Mouse (Mus musculus) heart, embryonic 12.5 days (tissue): Measurements from ENCODE around the gene Zfp940. TPM values are rescaled to one million over a fixed set of nuclear protein-coding genes. Genes with fewer than 3 reads are reported as not detected.

Experiments used
- ATAC-seq: fragments of 200-750 bp; cut with Nextera tagmentation; 2 replicates; pipeline ENCODE4 v1.8.0; 2017; ENCODE audit warnings: moderate TSS enrichment, moderate library complexity; ENCODE audit not compliant: insufficient number of reproducible peaks, low FRiP score
- H3K27ac ChIP-seq: fragments of 300-500 bp; sonication (generic); 2 replicates; pipeline ENCODE4 v1.5.1; 2016; ENCODE audit warnings: mild to moderate bottlenecking, moderate library complexity; ENCODE audit not compliant: poor library complexity, severe bottlenecking
- H3K27me3 ChIP-seq: fragments of 300-500 bp; sonication (generic); replicated peaks from 2 replicates; pipeline ENCODE4 v1.6.1; 2016; ENCODE audit warnings: mild to moderate bottlenecking, moderate library complexity
- H3K36me3 ChIP-seq: fragments of 300-500 bp; sonication (generic); 2 replicates; pipeline ENCODE4 v1.6.1; 2016; ENCODE audit warnings: mild to moderate bottlenecking, moderate library complexity
- H3K4me1 ChIP-seq: fragments of 300-500 bp; sonication (generic); replicated peaks from 2 replicates; pipeline ENCODE4 v1.6.1; 2016; ENCODE audit warnings: mild to moderate bottlenecking
- H3K4me2 ChIP-seq: fragments of 300-500 bp; sonication (generic); 2 replicates; pipeline ENCODE4 v1.6.1; 2016; ENCODE audit warnings: mild to moderate bottlenecking, moderate library complexity
- H3K4me3 ChIP-seq: fragments of 300-500 bp; sonication (generic); 2 replicates; pipeline ENCODE4 v1.5.1; 2016; ENCODE audit warnings: mild to moderate bottlenecking
- H3K9ac ChIP-seq: fragments of 300-500 bp; sonication (generic); 2 replicates; pipeline ENCODE4 v1.6.1; 2016; ENCODE audit warnings: mild to moderate bottlenecking, moderate library complexity
- H3K9me3 ChIP-seq: fragments of 300-500 bp; sonication (generic); replicated peaks from 2 replicates; pipeline ENCODE4 v1.6.1; 2016; ENCODE audit warnings: mild to moderate bottlenecking, moderate library complexity
- WGBS: fragments of 180-500 bp; shearing (Covaris S2); methylation state at CpG from one replicate; pipeline ENCODE4 v1.1.7; 2016; 5-methylcytosine and 5-hydroxymethylcytosine counted together
- polyA plus RNA-seq: library from polyadenylated mRNA; unstranded; fragments of >200 nt; fragmentation: Nextera tagmentation; extraction: Ambion mirVana; gene quantifications from 2 replicates; pipeline ENCODE4 v1.2.1, GENCODE M21; 2016

Zfp940 gene
- polyA plus RNA-seq, 1 experiment from 2014 or later, result 3.0 TPM

GRCm38 (mm10) chr7:29807046-29807445 is 46.4 kb downstream of the Zfp940 start:
- H3K4me2 ChIP-seq, result no peak overlapping the region
- 73% methylated on average over 5 of the region's 5 CpGs for WGBS
- no peaks in the 10 kb centered on the region for H3K4me1 ChIP-seq
- no peak for ATAC-seq
- H3K27me3 ChIP-seq, result no peaks in the 10 kb centered on the region
- H3K4me3 ChIP-seq, result no peak overlapping the region
- H3K36me3 ChIP-seq, result no peaks in the 10 kb centered on the region
- H3K9ac ChIP-seq, result no peak overlapping the region
- no peak overlapping the region for H3K27ac ChIP-seq
- no peaks in the 10 kb centered on the region for H3K9me3 ChIP-seq

- peaks cover 26% of the 10 kb centered on the region for H3K27me3 ChIP-seq
- peaks cover 35% of the 10 kb centered on the region for H3K9me3 ChIP-seq
- 19% methylated on average over 27 of the region's 27 CpGs for WGBS
- H3K4me3 ChIP-seq, result peak overlapping the region; percentile 27
- H3K27ac ChIP-seq, result no peak overlapping the region
- H3K9ac ChIP-seq, result 0 out of 2 replicates have a peak overlapping the region, but pooled peaks have one; percentile 21
- H3K4me1 ChIP-seq, result no peaks in the 10 kb centered on the region
- ATAC-seq, result no peak
- H3K36me3 ChIP-seq, result peaks cover 62% of the 10 kb centered on the region
- peak overlapping the region; percentile 55 for H3K4me2 ChIP-seq
These were observed 60.6 kb downstream of the Zfp940 start for GRCm38 (mm10) chr7:29792906-29793305.

GRCm38 (mm10) chr7:29785888-29786287 is 67.6 kb downstream of the Zfp940 start:
- ATAC-seq, result no peak
- H3K36me3 ChIP-seq, result peaks cover 47% of the 10 kb centered on the region
- H3K9me3 ChIP-seq, result no peaks in the 10 kb centered on the region
- peak overlapping the region; percentile 80 for H3K4me2 ChIP-seq
- H3K27me3 ChIP-seq, result no peaks in the 10 kb centered on the region
- WGBS, result 76% methylated on average over 5 of the region's 5 CpGs
- peak overlapping the region; percentile 61 for H3K9ac ChIP-seq
- peaks cover 7% of the 10 kb centered on the region for H3K4me1 ChIP-seq
- no peak overlapping the region for H3K27ac ChIP-seq
- peak overlapping the region; percentile 91 for H3K4me3 ChIP-seq

- peaks cover 7% of the 10 kb centered on the region for H3K4me1 ChIP-seq
- H3K4me3 ChIP-seq, result peak overlapping the region; percentile 91
- H3K27ac ChIP-seq, result no peak overlapping the region
- ATAC-seq, result no peak
- WGBS, result 59% methylated on average over 8 of the region's 8 CpGs
- peak overlapping the region; percentile 61; the same call in 1 of the 2 replicates for H3K9ac ChIP-seq
- H3K9me3 ChIP-seq, result no peaks in the 10 kb centered on the region
- no peaks in the 10 kb centered on the region for H3K27me3 ChIP-seq
- peaks cover 41% of the 10 kb centered on the region for H3K36me3 ChIP-seq
- H3K4me2 ChIP-seq, result peak overlapping the region; percentile 80
These were observed 68.4 kb downstream of the Zfp940 start for GRCm38 (mm10) chr7:29785023-29785422.

DNA sequence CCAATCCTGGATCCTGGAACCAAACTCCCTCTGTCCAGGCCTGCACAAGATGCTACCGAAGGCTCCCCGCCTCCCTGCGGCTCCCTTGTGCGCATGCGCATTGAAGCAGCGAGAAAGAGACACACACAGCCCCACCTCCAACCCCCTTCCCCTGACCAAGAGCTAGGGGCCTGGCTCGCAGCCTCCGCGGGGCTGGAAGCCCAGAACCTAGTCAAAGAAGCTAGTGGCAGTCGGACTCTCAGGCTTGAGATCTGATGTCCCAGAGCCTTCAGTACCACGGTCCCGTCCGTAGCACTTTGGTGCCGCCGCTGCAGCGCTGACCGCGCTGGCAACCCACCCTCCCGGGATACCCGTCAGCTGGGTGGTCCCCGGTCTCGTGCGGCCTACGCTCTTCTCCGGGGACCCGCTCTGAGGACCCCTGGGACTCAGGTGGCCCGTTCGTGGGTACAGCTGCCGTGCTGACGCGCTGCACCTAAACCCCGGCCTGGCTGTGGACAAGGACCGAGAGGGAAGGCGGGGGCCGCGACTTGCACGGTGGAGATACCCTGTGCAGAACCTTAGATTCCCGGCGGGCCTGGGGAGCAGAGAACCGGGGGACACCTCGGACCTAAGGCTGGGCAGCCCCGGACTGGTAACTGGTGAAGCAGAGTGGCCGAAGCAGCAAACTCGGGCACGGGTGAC is 69.5 kb downstream of the Zfp940 start, which contains the start of gene Zfp30:
TSS of gene Zfp30 (plus strand) at position 128 of the 681 bp plus-strand sequence.
- Histone ChIP-seq H3K4me1 (peaks cover 7% of the 10 kb centered on the region), H3K4me2 (peak within 1 kb of the TSS; percentile 80), H3K9ac (peak within 1 kb of the TSS; percentile 87), H3K27me3 (no peaks in the 10 kb centered on the region), H3K36me3 (peaks cover 38% of the 10 kb centered on the region), H3K4me3 (peak within 1 kb of the TSS; percentile 91), H3K27ac (peak within 1 kb of the TSS; percentile 88), H3K9me3 (no peaks in the 10 kb centered on the region)
- under 1% methylated on average over 45 of the region's 45 CpGs for WGBS
- peak; percentile 95 for ATAC-seq

Other genes with a start within 250 kb of the Zfp940 start
- not detected in 2 replicates for gene Catsperg2, start 126.6 kb downstream of the Zfp940 start, polyA plus RNA-seq
- gene Zfp84, start 85.1 kb downstream of the Zfp940 start, polyA plus RNA-seq, result 10.5 and 10.6 TPM in 2 replicates
- 4.4 and 4.5 TPM in 2 replicates for gene Zfp30, start 69.7 kb downstream of the Zfp940 start, polyA plus RNA-seq
- 10.9 and 11.4 TPM in 2 replicates for gene Zfp790, start 37.6 kb downstream of the Zfp940 start, polyA plus RNA-seq
- 4.4 and 4.6 TPM in 2 replicates for gene Zfp420, start 6.3 kb upstream of the Zfp940 start, polyA plus RNA-seq
- 9.1 and 9.9 TPM in 2 replicates for gene Zfp27, start 52.9 kb upstream of the Zfp940 start, polyA plus RNA-seq
- gene Zfp383, start 54.6 kb upstream of the Zfp940 start, polyA plus RNA-seq, result 3.3 and 3.8 TPM in 2 replicates
- 8.4 and 9.9 TPM in 2 replicates for gene Zfp74, start 100.4 kb upstream of the Zfp940 start, polyA plus RNA-seq
- 35.4 and 36.7 TPM in 2 replicates for gene Zfp568, start 130.3 kb upstream of the Zfp940 start, polyA plus RNA-seq
- 3.1 and 3.4 TPM in 2 replicates for gene Zfp14, start 197.7 kb upstream of the Zfp940 start, polyA plus RNA-seq
- 2.5 and 2.9 TPM in 2 replicates for gene Zfp82, start 219.2 kb upstream of the Zfp940 start, polyA plus RNA-seq
- gene Gm26920, start 236.7 kb upstream of the Zfp940 start, polyA plus RNA-seq, result 1.5 and 1.7 TPM in 2 replicates
- 5.8 and 6.1 TPM in 2 replicates for gene Zfp566, start 236.9 kb upstream of the Zfp940 start, polyA plus RNA-seq
- 90.8 and 93.5 TPM in 2 replicates for gene Zfp260, start 241.1 kb upstream of the Zfp940 start, polyA plus RNA-seq